Mouse (Mus musculus) right cerebral cortex, adult 18-20 months (tissue): ENCODE measurements around the gene Mllt3.

Experiments used
- DNase-seq: peaks from one replicate; pipeline ENCODE4 v3.0.0; 2022; ENCODE audit warnings: mixed read lengths

Mllt3 gene

DNA sequence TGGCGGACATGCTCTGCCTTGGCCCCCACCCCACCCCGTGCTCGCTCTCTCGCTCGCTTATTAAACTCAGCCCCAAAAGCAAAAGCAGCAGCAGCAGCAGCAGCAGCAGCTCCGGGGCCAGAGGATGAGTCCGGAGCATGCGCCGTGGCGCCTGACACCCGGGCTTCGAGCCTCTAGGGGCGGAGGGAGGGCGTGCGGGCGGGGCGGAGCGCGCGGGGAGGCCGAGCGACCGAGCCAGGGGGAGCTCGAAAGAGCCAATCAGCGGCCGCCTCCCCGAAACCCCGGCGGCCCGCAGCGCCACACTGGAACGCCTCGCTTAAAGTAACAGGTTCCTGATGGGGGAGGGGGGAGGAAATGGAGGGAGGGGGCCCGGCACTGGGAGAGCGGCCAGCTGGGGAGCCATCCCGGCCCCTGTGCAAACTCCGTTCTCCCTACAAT, at the start of gene Mllt3:
TSS of gene Mllt3 (minus strand) at position 149 of the 438 bp plus-strand sequence.
- peak; percentile 95 for DNase-seq

GRCm38 (mm10) chr4:88082381-88082780, 49.2 kb upstream of the Mllt3 start:
- no peak for DNase-seq

- DNase-seq: no peak
Observed at GRCm38 (mm10) chr4:88081885-88082284, 48.7 kb upstream of the Mllt3 start.

DNA sequence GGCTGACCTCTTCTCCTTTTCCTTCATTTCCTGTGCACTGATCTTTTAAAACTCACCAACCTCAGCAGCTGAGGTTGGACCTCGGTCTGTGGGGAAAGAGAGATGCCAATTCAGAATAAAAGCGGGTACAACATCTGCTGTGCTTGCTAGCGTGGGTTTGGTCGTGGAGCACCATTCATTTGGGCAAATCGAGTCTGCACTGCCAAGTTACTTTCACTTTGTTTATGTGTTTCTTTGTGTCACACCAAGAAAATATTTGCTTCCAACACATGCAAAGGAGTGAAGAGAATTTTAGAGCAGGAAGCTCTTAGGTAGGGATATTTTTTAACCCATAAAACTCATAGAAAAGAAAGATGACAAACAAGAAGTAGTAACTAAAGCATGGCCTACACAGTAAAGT, 48.3 kb upstream of the Mllt3 start:
- no peak for DNase-seq

DNA sequence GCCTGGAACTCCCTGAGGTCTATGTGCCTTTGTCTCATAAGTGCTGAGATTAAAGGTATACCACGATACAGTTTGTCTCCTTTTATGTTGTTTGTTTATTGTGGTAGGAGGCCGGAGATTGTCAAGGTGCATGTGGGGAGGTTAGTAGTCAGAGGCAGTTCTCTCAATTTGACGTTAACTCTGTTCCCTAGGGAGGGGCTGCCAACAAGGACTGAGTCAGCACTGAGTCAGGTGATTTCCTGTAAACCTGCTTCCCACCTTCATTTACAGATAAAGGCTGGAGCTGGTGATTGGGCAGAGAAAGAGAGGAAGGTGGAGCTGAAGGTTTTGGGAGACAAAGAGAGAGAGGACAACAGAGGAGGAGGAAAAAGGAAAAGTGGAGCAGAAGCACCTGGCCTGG, 45.8 kb upstream of the Mllt3 start:
- no peak for DNase-seq

- no peak for DNase-seq
Observed at GRCm38 (mm10) chr4:88075388-88075787, 42.2 kb upstream of the Mllt3 start.

DNA sequence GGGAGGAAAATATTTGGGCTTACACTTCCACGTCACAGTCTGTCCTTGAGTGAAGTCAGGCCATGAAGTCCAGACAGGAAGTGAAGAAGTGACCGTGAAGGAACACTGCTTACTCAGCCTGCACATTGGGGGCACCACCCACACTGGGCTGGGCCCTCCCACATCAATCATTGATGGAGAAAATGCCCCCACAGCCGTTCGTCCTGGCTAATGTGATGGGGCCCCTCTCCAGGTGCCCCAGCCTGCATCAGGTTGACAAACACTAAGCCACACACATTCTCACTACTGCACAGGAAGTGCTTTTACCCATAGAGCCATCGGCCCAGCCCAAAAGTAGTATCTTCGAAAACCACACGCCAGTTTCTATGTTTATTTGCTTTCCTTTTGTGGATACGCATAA, 13.1 kb upstream of the Mllt3 start:
- no peak for DNase-seq

DNA sequence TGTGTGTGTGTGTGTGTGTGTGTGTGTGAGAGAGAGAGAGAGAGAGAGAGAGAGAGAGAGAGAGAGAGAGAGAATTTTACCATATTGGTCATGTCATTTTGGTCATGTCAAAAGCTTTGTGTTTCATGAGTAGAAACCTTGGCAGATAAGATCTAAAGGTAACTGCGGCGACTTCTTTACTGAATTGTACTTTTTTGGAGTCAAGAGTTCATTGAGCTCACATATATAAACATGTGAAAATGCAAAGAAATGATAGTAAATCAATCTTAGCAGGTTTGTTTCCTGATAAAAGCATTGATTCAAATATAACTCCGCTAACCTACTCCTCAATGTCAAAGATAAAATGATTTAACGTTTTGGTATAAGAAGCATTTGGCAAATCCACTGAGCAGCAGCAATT, 12.0 kb upstream of the Mllt3 start:
- no peak for DNase-seq

DNA sequence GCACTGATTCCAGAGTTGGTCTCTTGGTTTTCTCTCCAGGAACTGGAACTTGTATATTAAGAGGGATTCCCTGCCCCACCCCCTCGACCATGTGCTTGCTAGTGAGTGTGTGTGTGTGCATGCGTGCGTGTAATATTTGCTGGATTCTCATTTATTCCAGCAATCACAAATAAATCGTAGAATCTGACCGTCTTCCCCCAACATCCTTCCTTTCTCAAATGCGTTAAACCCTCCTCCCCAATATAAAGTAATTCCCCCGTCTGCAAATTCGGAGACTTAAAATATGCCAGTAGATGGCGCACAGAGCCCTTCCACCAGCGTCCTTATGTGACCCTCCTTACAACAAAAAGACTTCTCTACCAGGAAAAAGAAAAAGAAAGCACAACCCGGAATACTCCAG, 2.2 kb upstream of the Mllt3 start:
- peak; percentile 46 for DNase-seq

DNA sequence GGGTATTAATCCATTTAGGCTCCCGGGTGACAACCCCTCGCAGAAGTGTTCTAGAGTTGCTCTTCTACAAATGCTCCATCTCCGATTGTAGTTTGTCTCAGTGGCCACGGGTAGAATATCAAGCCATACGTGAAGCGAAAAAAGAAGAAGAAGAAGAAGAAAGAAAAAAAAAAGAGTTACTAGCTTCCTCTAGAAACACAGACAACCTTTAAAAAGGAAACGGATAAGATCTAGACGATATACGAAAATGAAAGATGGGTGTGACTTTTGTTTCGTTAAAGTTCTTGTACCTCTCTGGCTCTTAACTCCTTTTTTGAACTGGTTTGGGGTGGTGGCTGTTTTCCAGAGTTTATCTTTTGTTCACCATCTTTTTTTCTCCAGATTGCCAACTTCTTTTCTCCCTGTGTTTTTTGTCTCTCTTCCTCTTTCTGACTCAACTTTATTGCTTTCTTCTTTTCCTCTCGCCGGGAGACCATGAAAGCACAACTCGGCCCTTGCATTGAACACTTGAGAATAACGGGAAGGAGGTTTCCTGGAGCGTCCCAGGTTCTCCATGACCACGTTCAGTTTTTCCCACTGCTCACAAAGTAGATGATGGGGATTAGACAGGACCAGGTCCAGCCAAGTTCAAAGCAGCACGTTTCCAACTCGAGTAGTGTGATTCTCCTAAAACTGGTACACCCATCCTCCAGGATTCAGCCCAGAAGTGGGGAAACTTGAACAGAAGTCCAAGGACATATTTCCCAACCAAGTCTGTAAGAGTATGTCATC, 1.4 kb upstream of the Mllt3 start:
- no peak for DNase-seq

DNA sequence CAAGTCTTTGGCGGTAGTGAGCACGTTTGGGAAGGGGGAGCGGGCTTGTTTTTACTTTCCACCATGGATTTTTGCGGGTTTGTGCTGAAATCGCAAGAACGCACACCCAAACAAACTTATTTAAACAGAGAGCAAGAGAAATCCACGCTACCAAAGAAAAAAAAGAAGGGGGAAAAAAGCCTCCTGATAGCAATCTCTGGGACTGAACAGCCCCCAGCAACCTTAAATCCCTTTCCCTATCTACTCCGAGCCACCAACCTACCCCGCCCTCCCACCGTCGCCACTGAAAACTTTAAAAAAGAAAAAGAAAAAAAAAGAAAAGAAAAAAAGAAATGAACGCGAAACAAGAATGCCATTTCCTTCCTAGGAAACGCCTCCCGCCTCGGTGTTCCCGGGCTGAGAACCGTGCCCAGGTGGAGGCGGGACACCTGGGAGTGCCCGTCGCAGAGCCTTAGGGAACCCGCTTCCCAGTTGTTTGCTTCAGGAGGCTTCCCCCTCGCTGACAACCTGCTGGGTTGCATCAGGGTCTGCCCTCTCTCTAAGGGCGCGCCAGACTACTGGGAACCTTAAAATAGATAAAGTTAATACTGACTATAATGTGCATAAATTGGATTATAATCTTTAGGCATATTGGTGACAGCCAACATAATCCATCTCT, 694 bp upstream of the Mllt3 start:
- peak; percentile 23 for DNase-seq

DNA sequence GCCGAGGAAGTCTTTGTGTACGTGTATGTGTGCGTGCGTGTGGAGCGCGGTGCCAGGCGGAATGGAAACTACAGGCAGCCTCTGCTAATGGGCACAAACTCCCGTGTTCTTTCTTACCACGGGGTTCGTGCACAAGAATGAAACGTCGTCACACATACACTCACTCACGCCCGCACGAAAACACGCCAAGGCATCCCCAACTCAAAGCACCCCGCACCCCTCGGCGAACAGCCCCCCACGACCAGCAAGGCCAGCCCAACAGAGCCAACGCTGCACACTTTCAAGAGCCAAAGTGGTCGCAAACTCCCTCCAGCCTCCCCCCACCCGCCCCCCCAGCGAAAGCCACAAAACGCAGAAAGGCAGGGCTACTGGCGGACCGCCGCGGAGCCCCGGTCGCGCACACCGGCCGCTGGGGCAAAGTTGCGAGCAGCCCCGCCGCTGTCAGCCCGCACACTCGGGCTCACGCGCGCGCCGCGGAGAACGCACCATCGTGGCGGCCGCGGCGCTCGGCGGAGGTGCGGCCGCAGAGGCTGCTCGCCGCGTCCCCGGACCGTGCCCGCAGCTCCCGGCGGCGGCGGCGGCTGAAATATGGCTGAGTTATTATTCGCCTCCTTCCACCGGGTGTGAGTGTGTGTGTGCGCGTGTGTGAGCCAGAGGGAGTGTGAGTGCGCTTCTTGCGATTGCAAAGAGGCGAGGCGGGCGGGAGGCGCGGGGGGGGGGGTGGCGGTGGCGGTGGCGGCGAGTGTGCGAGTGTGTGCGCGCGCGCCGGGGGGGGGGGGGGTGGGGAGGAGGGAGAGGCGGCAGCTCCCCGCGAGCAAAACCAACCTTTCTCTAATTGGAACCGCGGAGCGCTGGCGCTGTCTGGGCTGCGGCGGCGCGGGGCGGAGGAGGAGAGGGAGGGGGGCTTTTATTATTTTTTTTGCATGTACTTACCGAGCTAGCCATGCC, 739 bp downstream of the Mllt3 start:
- peak; percentile 60 for DNase-seq

GRCm38 (mm10) chr4:88031211-88032150, 1.7 kb downstream of the Mllt3 start:
- peak; percentile 47 for DNase-seq

DNA sequence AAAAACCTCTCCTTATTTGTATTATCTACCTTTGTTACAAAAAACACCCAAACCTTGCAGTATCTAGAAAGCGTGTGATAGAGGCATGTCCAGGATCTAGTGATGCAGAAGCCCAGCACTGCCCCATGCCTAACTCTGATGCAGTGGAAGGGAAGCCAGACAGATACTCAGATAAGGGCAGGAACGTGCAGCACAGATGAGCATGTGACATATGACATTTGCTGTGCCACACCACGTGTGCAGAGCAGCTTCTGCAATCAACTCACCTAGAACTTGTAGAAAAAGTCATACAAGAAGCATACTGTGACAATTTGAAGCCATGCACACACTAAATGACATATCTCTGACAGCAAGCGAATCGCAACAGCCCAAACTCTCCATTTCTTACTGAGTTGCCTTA, 9.6 kb downstream of the Mllt3 start:
- DNase-seq: no peak

DNA sequence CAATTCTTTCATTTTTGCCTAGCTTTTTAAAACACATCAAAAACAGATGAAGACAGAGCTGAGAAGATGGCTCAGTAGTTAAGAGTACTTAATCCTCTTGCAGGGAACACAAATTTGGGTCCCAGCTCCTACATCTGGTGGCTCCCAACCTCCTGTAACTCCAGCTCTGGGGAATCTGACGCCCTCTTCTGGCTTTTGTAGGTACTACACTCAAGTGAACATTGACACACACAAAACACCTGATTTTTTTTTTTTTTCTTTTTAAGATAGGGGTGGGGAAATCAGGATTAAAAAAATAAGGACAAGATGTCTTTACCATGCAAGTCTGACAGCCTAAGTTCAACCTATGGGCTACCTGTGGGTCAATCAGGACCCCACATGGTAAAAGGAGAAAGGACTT, 10.5 kb downstream of the Mllt3 start:
- no peak for DNase-seq

DNA sequence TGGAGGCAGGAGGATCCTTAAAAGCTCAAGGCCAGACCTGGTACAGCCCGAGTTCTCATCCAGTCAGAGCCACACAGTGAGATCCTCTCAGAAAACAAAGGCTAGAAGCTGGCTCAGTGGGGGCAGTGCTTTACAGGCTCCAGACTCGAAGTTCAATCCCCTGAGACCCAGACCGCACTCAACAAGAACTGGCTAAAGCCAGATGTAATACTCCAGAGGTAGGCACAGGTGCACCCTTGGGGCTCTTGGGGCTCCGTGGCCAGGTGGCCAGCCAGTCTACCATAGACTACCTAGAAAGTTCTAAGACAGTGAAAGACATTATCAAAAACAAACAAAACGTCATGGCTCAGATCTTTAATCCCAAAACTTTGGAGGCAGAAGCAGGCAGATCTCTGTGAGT, 12.7 kb downstream of the Mllt3 start:
- no peak for DNase-seq

- no peak for DNase-seq
Observed at GRCm38 (mm10) chr4:88019645-88020044, 13.5 kb downstream of the Mllt3 start.

GRCm38 (mm10) chr4:88017452-88018350, 15.5 kb downstream of the Mllt3 start:
- DNase-seq: no peak

DNA sequence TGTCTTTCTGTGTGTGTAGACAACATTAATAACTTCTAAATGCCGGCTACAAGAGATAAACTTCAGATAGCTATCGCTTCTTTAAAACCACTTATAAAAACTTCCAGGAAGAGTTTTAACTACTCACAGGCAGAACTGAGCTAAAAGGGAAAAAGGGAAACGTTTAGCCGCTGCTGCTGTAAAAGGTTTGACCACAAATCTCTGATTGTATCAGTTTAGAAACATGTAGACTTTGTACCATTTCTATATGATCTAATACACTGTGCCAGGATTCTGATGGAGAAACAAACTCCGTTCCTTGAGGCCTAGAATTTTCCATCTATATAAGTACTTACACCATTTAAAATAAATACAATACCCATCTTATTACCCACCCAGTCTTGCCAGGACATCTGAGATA, 17.4 kb downstream of the Mllt3 start:
- no peak for DNase-seq

DNA sequence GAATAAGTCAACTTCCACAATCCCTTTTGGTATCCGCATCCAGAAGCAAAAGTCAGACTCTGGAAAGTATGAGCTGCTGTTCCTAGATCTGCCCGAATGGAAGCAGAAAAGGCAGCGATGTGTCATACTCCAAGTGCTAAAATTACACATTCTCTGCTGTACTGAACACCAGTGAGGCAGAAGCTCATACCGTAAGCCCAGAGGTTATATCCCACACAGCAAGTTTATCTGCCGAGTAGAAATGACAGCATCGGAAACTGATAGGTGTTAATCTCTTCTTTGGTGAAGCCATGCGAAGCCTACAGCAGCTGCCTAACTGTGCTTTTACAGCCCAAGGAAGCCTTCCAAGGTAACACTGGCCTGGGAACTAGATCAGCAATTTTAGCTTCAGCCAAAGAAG, 17.9 kb downstream of the Mllt3 start:
- peak; percentile 39 for DNase-seq

DNA sequence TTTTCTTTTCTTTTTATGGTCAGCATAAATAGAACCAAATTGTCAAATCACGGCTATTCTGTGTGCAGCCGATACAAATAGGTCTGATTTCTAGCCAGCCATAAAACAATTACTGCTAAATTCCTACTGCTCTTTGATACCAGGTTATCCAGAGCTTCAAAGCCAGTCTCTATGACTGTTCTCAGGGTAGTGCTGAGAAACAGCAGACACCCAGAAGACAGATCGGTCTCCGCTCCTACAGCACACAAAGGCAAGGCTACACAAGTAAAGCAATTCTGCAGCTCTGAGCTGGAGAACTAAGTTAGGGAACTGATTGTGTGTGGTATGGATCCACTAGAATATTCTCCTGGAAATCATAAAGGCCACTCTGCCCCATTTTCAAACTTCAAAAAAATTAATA, 20.4 kb downstream of the Mllt3 start:
- DNase-seq: no peak
